Mouse (Mus musculus) urinary bladder, postnatal 0 days (tissue): ENCODE data around the gene Birc5. TPM values are rescaled to one million over a fixed set of nuclear protein-coding genes. Genes with fewer than 3 reads are reported as not detected.

Source experiments
- polyA plus RNA-seq: library from polyadenylated mRNA; unstranded; fragments of >200 nt; fragmentation: Nextera tagmentation; extraction: Ambion mirVana; gene quantifications from 2 replicates; pipeline ENCODE4 v1.2.1, GENCODE M21; 2015

The Birc5 gene
- 47.6 and 67.0 TPM in 2 replicates for polyA plus RNA-seq

DNA sequence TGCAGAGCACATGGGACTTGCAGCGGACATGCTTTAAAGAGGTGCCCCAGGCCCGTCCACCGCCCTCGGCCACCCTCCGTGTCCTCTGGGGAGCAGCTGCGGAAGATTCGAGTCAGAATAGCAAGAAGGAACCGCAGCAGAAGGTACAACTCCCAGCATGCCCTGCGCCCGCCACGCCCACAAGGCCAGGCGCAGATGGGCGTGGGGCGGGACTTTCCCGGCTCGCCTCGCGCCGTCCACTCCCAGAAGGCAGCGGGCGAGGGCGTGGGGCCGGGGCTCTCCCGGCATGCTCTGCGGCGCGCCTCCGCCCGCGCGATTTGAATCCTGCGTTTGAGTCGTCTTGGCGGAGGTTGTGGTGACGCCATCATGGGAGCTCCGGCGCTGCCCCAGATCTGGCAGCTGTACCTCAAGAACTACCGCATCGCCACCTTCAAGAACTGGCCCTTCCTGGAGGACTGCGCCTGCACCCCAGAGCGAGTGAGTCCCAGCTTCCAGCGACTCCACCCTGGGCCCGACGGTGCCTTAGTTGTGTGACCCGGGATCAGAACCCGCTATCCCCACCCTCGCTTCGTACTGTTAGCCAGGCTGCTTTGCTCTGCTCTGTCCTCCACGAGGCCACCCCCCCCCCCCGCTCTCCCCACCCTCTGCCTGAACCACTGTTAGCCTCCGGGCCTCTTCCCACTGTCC, at the start of gene Birc5:
Birc5 (plus strand) TSS at position 267 of the 687 bp plus-strand sequence.

DNA sequence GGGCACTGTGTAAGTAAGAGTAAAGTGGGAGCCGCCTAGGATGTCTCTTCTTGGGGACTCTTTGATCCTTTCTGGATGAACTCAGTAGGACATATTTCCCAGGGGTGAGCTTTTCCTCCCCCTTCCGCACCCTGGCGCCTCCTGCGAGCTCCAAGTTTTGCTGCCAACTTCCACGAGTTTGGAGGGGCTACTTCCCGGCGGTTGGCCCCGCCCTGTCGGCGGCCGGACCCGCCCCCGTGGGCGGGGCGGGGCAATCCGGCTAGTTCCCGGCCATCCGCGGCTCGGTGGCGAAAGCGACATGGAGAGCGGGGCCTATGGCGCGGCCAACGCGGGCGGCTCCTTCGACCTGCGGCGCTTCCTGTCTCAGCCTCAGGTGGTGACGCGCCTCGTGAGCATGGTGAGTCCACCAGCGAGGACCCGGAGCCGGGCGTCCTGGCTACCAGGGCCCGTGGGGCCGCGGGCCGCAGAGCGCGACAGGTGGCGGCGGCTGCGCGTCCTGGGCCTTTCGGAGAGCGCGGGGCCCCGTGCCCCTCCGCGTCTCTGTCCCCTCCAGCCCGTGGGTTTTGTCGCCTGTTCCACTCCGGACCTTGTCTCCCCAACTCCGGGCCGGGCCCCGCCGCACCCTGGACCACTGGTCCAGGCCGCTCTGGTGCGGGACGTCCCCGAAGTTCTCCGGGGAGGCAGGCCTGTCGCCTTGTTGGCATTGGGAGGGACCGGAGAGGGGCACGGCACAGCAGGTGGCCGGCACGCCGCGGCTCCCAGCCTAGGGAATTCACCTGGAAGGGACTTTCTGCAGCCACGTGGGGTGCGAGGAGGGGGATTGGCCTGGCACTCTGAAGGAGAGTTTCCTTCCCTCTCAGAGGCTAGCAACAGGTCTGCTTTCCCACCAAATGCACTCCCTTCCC, 39.4 kb upstream of the Birc5 start, which contains the start of the genes Gm20708 and Syngr2:
Gm20708 (plus strand) TSS at position 262 of the 905 bp plus-strand sequence.
Syngr2 (plus strand) TSS at position 262 of the 905 bp plus-strand sequence.

DNA sequence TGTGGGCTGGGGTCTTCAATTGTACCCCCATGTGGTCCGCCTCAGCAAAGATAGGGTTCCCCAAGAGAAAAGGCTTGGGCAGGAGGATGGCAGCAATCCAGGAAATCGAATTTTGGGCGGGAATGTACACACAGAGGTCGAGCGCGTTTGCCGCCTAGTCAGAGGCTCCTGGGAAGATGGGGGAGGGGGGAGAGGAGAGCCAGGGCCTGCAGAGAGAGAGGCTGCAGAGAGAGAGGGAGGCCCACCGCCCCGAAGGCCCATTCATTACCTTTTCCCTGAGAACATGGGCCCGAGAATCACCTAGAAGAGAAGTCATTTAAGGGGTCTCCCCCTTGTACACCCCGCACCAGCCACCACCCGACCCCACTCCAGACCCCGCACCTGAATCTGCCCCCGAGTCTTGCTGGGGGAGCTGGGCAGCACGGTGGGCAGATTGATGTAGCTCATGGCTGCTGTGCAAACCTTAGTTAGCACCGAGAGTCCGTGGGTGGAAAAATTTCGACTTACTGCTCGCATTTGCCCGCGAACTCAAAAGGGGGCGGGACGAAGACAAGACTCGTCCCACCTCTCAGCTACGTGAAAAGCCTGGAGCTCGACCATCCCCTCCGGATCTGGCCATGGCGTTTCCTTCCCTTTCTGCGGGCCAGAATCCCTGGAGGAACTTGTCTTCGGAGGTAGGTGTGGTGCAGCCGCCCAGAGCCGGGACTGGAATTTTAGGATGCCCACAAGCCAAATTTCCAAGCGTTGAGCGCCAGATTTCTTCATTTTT, 23.5 kb upstream of the Birc5 start, which contains the start of the genes Afmid and Tk1:
Afmid (plus strand) TSS at position 592 of the 769 bp plus-strand sequence.
Tk1 (minus strand) TSS at position 760 of the 769 bp plus-strand sequence.

DNA sequence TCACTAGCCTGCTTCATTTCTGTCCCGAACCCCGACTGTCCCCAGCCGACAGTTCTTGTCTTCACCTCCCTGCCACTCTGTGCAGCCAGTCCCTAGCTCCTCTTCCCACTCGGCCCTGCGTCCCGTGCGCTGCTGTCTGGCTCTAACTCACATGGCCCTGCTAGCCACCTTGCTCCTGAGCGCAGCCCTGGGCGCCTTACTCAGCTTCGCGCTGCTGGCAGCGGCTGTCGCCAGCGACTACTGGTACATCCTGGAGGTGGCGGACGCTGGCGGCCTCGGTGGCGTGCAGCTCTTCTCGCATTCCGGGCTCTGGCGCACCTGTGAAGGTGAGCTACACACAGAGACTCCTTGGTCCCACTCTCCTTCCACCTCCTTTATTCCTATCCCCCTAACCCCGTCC, 11.6 kb downstream of the Birc5 start, which contains the start of gene Tmem235:
Tmem235 (plus strand) TSS at position 152 of the 400 bp plus-strand sequence.

DNA sequence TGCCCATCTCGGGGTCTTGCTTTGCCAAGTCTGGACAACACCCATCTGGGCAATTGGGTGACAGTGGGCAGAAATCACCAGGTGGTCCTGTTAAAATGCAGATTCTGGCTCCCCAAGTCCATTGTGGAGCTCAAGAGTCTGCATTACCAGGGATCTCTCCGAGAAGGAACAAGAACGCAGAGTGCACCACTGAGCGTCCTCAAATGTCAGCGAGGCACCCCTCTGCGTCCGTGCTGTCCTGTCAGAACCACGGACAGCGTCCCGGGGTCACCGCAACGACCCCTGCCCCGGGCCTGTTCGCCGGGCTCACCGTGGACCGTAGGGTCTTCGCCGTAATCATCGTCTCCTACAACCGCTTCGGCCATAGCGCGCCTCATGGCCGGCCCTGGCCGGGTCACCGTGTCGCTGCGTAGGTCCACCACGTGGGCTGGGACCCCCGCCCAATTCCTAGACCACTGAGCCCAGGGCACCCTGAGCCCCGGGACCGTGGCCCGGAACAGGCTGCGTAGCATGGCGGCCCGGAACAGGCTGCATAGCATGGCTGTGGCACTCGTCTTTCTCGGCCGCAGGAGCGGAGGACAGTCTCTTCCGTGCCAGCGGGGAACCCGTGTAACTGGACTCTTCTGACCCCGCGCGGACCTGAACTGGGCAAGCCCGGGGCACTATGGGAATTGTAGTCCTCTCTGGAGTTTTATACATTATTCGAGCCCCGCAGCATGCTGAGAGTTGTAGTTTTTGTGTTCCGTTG, 24.0 kb downstream of the Birc5 start, which contains the start of gene Tha1:
Tha1 (minus strand) TSS at position 621 of the 748 bp plus-strand sequence.

Other genes starting within 250 kb of the Birc5 start
- 4.8 and 5.3 TPM in 2 replicates for gene Tnrc6c, start 195.0 kb upstream of the Birc5 start, polyA plus RNA-seq
- 4.9 and 6.1 TPM in 2 replicates for gene Tmc8, start 67.2 kb upstream of the Birc5 start, polyA plus RNA-seq
- gene Tmc6, start 67.1 kb upstream of the Birc5 start, polyA plus RNA-seq = 15.1 and 17.0 TPM in 2 replicates
- gene 6030468B19Rik, start 51.6 kb upstream of the Birc5 start, polyA plus RNA-seq = not detected in 2 replicates
- gene Gm20708, start 39.6 kb upstream of the Birc5 start, polyA plus RNA-seq = 0.31 and 0.46 TPM in 2 replicates
- gene Syngr2, start 39.6 kb upstream of the Birc5 start, polyA plus RNA-seq = 144 and 151 TPM in 2 replicates
- 4.2 and 5.4 TPM in 2 replicates for gene Afmid, start 23.3 kb upstream of the Birc5 start, polyA plus RNA-seq
- gene Tk1, start 23.2 kb upstream of the Birc5 start, polyA plus RNA-seq = 36.0 and 50.9 TPM in 2 replicates
- gene Tmem235, start 11.5 kb downstream of the Birc5 start, polyA plus RNA-seq = not detected in 2 replicates
- 3.6 and 5.0 TPM in 2 replicates for gene Tha1, start 24.2 kb downstream of the Birc5 start, polyA plus RNA-seq
- 19.0 and 19.5 TPM in 2 replicates for gene Socs3, start 120.8 kb downstream of the Birc5 start, polyA plus RNA-seq
- 22.7 and 23.4 TPM in 2 replicates for gene Pgs1, start 137.0 kb downstream of the Birc5 start, polyA plus RNA-seq